Mouse (Mus musculus) stomach, embryonic 16.5 days (tissue): Measurements from ENCODE around the gene Snip1. TPM values are rescaled to one million over a fixed set of nuclear protein-coding genes. Genes with fewer than 3 reads are reported as not detected.
A peak's percentile ranks its signal among the peaks of the same experiment; 100 is the strongest.

Source experiments
- ATAC-seq: fragments of 200-750 bp; cut with Nextera tagmentation; 2 replicates; pipeline ENCODE4 v1.8.0; 2017; ENCODE audit warnings: moderate number of reproducible peaks, moderate TSS enrichment; ENCODE audit not compliant: insufficient read depth, low FRiP score
- H3K27ac ChIP-seq: fragments of 300-500 bp; sonication (generic); 2 replicates; pipeline ENCODE4 v1.5.1; 2014; ENCODE audit warnings: low read length
- H3K27me3 ChIP-seq: fragments of 300-500 bp; sonication (generic); 2 replicates; pipeline ENCODE4 v1.6.1; 2014; ENCODE audit warnings: low read length, control low read depth, mixed read lengths; ENCODE audit not compliant: control insufficient read depth, insufficient read depth
- H3K36me3 ChIP-seq: fragments of 300-500 bp; sonication (generic); 2 replicates; pipeline ENCODE4 v1.6.1; 2014; ENCODE audit warnings: low read length; ENCODE audit not compliant: control insufficient read depth, insufficient read depth
- H3K4me1 ChIP-seq: fragments of 300-500 bp; sonication (generic); 2 replicates; pipeline ENCODE4 v1.6.1; 2014; ENCODE audit warnings: low read length, control low read depth, mixed read lengths; ENCODE audit not compliant: control insufficient read depth, insufficient read depth
- H3K4me2 ChIP-seq: fragments of 300-500 bp; sonication (generic); 2 replicates; pipeline ENCODE4 v1.6.1; 2014; ENCODE audit warnings: low read depth, low read length, mixed read lengths
- H3K4me3 ChIP-seq: fragments of 300-500 bp; sonication (generic); replicated peaks from 2 replicates; pipeline ENCODE4 v1.5.1; 2014; ENCODE audit warnings: mild to moderate bottlenecking, low read length
- H3K9ac ChIP-seq: fragments of 300-500 bp; sonication (generic); 2 replicates; pipeline ENCODE4 v1.6.1; 2014; ENCODE audit warnings: low read length
- H3K9me3 ChIP-seq: fragments of 300-500 bp; sonication (generic); replicated peaks from 2 replicates; pipeline ENCODE4 v1.6.1; 2016; ENCODE audit warnings: low read length, control low read depth; ENCODE audit not compliant: control insufficient read depth
- WGBS: fragments of 180-500 bp; shearing (Covaris S2); extraction: QIAGEN DNeasy Blood & Tissue Kit; methylation state at CpG from one replicate; pipeline ENCODE4 v1.1.7; 2014; 5-methylcytosine and 5-hydroxymethylcytosine counted together
- polyA plus RNA-seq: library from polyadenylated mRNA; unstranded; fragments of >200 nt; fragmentation: Nextera tagmentation; extraction: Ambion mirVana; gene quantifications from 2 replicates; pipeline ENCODE4 v1.2.1, GENCODE M21; 2015

Snip1 gene
- polyA plus RNA-seq, 1 experiment from 2014 or later: 20.5 TPM

- Histone ChIP-seq H3K4me1 (peaks cover 29% of the 10 kb centered on the region), H3K9me3 (no peaks in the 10 kb centered on the region), H3K9ac (0 out of 2 replicates have a peak overlapping the region, but pooled peaks have one; percentile 8), H3K27me3 (no peaks in the 10 kb centered on the region), H3K27ac (peak overlapping the region; percentile 58; the same call in 1 of the 2 replicates), H3K4me2 (no peak overlapping the region), H3K36me3 (no peaks in the 10 kb centered on the region; the same call in 1 of the 2 replicates), H3K4me3 (no peak overlapping the region)
- ATAC-seq: no peak
- 35% methylated on average over 6 of the region's 6 CpGs for WGBS
Observed at GRCm38 (mm10) chr4:125115710-125116089, 49.2 kb downstream of the Snip1 start.

GRCm38 (mm10) chr4:125116090-125116861 is 49.8 kb downstream of the Snip1 start:
- Histone ChIP-seq H3K9ac (0 out of 2 replicates have a peak overlapping the region, but pooled peaks have one; percentile 8), H3K9me3 (no peaks in the 10 kb centered on the region), H3K27me3 (no peaks in the 10 kb centered on the region), H3K36me3 (no peaks in the 10 kb centered on the region; the same call in 1 of the 2 replicates), H3K4me1 (peaks cover 29% of the 10 kb centered on the region), H3K27ac (peak overlapping the region; percentile 58), H3K4me3 (no peak overlapping the region), H3K4me2 (no peak overlapping the region)
- WGBS: 63% methylated on average over 9 of the region's 9 CpGs
- ATAC-seq: 0 out of 2 replicates have a peak, but pooled peaks have one; percentile 19

GRCm38 (mm10) chr4:125116929-125117328 is 50.5 kb downstream of the Snip1 start:
- Histone ChIP-seq H3K4me1 (peaks cover 32% of the 10 kb centered on the region), H3K4me3 (no peak overlapping the region), H3K9me3 (no peaks in the 10 kb centered on the region), H3K27me3 (no peaks in the 10 kb centered on the region), H3K4me2 (no peak overlapping the region), H3K36me3 (no peaks in the 10 kb centered on the region), H3K9ac (no peak overlapping the region), H3K27ac (peak overlapping the region; percentile 53)
- 59% methylated on average over 13 of the region's 13 CpGs for WGBS
- ATAC-seq: no peak

- 74% methylated on average over 7 of the region's 7 CpGs for WGBS
- no peaks in the 10 kb centered on the region for H3K36me3 ChIP-seq
- H3K27ac ChIP-seq: peak overlapping the region; percentile 53; the same call in 1 of the 2 replicates
Observed at GRCm38 (mm10) chr4:125117902-125118320, 51.4 kb downstream of the Snip1 start.

GRCm38 (mm10) chr4:125119070-125119469 is 52.6 kb downstream of the Snip1 start:
- H3K36me3 ChIP-seq: no peaks in the 10 kb centered on the region
- H3K4me3 ChIP-seq: no peak overlapping the region
- peaks cover 48% of the 10 kb centered on the region for H3K4me1 ChIP-seq
- no peak overlapping the region for H3K4me2 ChIP-seq
- WGBS: 38% methylated on average over 10 of the region's 10 CpGs
- no peak overlapping the region for H3K27ac ChIP-seq
- no peaks in the 10 kb centered on the region for H3K9me3 ChIP-seq
- H3K9ac ChIP-seq: no peak overlapping the region
- no peak for ATAC-seq
- no peaks in the 10 kb centered on the region for H3K27me3 ChIP-seq

More at GRCm38 (mm10) chr4:125117902-125118320, 51.4 kb downstream of the Snip1 start:
- Histone ChIP-seq H3K4me1 (peaks cover 41% of the 10 kb centered on the region), H3K4me2 (no peak overlapping the region), H3K9me3 (no peaks in the 10 kb centered on the region), H3K4me3 (no peak overlapping the region), H3K9ac (no peak overlapping the region), H3K27me3 (no peaks in the 10 kb centered on the region)
- no peak for ATAC-seq

GRCm38 (mm10) chr4:125119721-125120120 is 53.2 kb downstream of the Snip1 start:
- no peak overlapping the region for H3K4me3 ChIP-seq
- H3K4me1 ChIP-seq: peaks cover 50% of the 10 kb centered on the region
- 91% methylated on average over 11 of the region's 11 CpGs for WGBS
- H3K27ac ChIP-seq: no peak overlapping the region
- no peaks in the 10 kb centered on the region for H3K9me3 ChIP-seq
- no peak for ATAC-seq
- no peak overlapping the region for H3K9ac ChIP-seq
- no peak overlapping the region for H3K4me2 ChIP-seq
- no peaks in the 10 kb centered on the region for H3K36me3 ChIP-seq
- H3K27me3 ChIP-seq: no peaks in the 10 kb centered on the region

GRCm38 (mm10) chr4:125122431-125123278 is 56.2 kb downstream of the Snip1 start:
- Histone ChIP-seq H3K27me3 (no peaks in the 10 kb centered on the region), H3K36me3 (no peaks in the 10 kb centered on the region), H3K9ac (peak overlapping the region; percentile 24), H3K4me2 (peak overlapping the region; percentile 30), H3K4me1 (peaks cover 33% of the 10 kb centered on the region), H3K9me3 (no peaks in the 10 kb centered on the region), H3K4me3 (no peak overlapping the region), H3K27ac (peak overlapping the region; percentile 94)
- peak; percentile 53 for ATAC-seq
- WGBS: 16% methylated on average over 16 of the region's 16 CpGs

GRCm38 (mm10) chr4:125123279-125123671 is 56.8 kb downstream of the Snip1 start:
- no peak for ATAC-seq
- H3K4me1 ChIP-seq: peaks cover 37% of the 10 kb centered on the region
- no peaks in the 10 kb centered on the region for H3K9me3 ChIP-seq
- peak overlapping the region; percentile 94 for H3K27ac ChIP-seq
- H3K9ac ChIP-seq: peak overlapping the region; percentile 24
- no peaks in the 10 kb centered on the region for H3K36me3 ChIP-seq
- no peaks in the 10 kb centered on the region for H3K27me3 ChIP-seq
- H3K4me2 ChIP-seq: peak overlapping the region; percentile 30
- 70% methylated on average over 7 of the region's 7 CpGs for WGBS
- H3K4me3 ChIP-seq: no peak overlapping the region
